ENCODE assay signal across 9 mouse cellular contexts in the genomic region with DNA sequence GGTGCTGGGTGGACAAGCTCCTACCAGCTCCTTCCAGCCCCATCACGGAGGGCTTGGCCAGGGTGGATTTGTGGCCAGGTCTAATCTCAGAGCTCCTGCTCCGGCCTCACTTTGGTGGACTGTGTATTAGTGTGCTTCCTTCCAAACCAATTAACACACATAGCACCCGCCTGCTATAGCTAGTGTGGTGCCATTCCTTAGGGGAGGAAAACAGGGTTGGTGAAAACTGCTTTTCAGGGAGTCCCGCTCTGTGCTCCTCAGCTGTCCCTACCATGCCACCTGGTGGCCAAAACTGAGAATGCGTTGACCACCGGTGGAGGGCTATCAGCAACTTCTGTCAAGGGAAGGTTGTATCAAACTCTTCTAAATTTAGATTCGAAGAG. TPM values are rescaled to one million over a fixed set of nuclear protein-coding genes. Genes with fewer than 3 reads are reported as not detected.
A peak's percentile ranks its signal among the peaks of the same experiment; 100 is the strongest.
DNase-seq lines count a peak whose midpoint lies in the region; ATAC-seq and TF ChIP-seq lines count a peak whose summit lies in the region.
"Had no signal": no experiment of that assay in that cellular context is flagged by ENCODE, and none has a peak within 500 bp of the region (broad histone marks: within the 10 kb centered on the region; RNA-seq: fewer than 3 reads in every experiment).

No protein-coding gene starts in this region.

- TF ChIP-seq POLR2A in ES-Bruce4 (IDR thresholded peaks at IDR 0.05; ENCODE audit: insufficient read depth, low read length): no peak

- DNase-seq in c-Kit-positive CD71-positive TER-119-negative erythroid progenitor cells, embryonic 14.5 days (ENCODE audit: low read depth): peak; percentile 81
- DNase-seq in heart, postnatal 0 days (ENCODE audit: low spot score): peak; percentile 77
- peak; percentile 87 for DNase-seq in kidney, postnatal 14 days
- DNase-seq in stomach, postnatal 0 days (ENCODE audit: low spot score): peak; percentile 84

- no peak overlapping the region for H3K4me3 ChIP-seq in ES-Bruce4 (ENCODE audit: low read depth, low read length)
- H3K4me3 ChIP-seq in forebrain, embryonic 13.5 days: no peak overlapping the region
- no peak overlapping the region for H3K4me3 ChIP-seq in heart, postnatal 0 days (ENCODE audit: low read depth, low read length)
- H3K4me3 ChIP-seq in liver, embryonic 15.5 days (replicated peaks): no peak overlapping the region
- no peak overlapping the region for H3K4me3 ChIP-seq in neural tube, embryonic 12.5 days
- no peak overlapping the region for H3K4me3 ChIP-seq in stomach, postnatal 0 days (ENCODE audit: low read depth, low read length)
- H3K4me3 ChIP-seq: embryonic facial prominence, embryonic 13.5 days had no signal

- TF ChIP-seq EP300 in ES-Bruce4 (IDR thresholded peaks at IDR 0.05; ENCODE audit: insufficient read depth, low read depth, low read length): no peak
- TF ChIP-seq EP300 in heart, postnatal 0 days (IDR thresholded peaks at IDR 0.05; ENCODE audit: low read depth): no peak
- TF ChIP-seq EP300 in stomach, postnatal 0 days (optimal IDR thresholded peaks at IDR 0.05): no peak

- peak; percentile 81 for ATAC-seq in forebrain, embryonic 13.5 days
- ATAC-seq in heart, postnatal 0 days (ENCODE audit: insufficient read depth, low read depth): peak; percentile 64; the same call in 1 of the 2 replicates
- peak; percentile 29 for ATAC-seq in liver, embryonic 15.5 days (ENCODE audit: insufficient read depth)
- ATAC-seq in neural tube, embryonic 12.5 days (ENCODE audit: low FRiP score, low read depth): peak; percentile 60; the same call in 1 of the 2 replicates
- peak; percentile 63; the same call in 1 of the 2 replicates for ATAC-seq in stomach, postnatal 0 days (ENCODE audit: low FRiP score, low TSS enrichment)

- no peaks in the 10 kb centered on the region for H3K27me3 ChIP-seq in ES-Bruce4 (ENCODE audit: control insufficient read depth, insufficient read depth, low read length, poor library complexity, severe bottlenecking)
- H3K27me3 ChIP-seq in forebrain, embryonic 13.5 days: no peaks in the 10 kb centered on the region
- H3K27me3 ChIP-seq in heart, postnatal 0 days (ENCODE audit: control insufficient read depth, insufficient read depth, low read length): no peaks in the 10 kb centered on the region
- H3K27me3 ChIP-seq in liver, embryonic 15.5 days: no peaks in the 10 kb centered on the region
- H3K27me3 ChIP-seq in neural tube, embryonic 12.5 days (replicated peaks): no peaks in the 10 kb centered on the region
- no peaks in the 10 kb centered on the region for H3K27me3 ChIP-seq in stomach, postnatal 0 days (ENCODE audit: control insufficient read depth, insufficient read depth, low read length)
- H3K27me3 ChIP-seq: embryonic facial prominence, embryonic 13.5 days had no signal

- H3K27ac ChIP-seq in ES-Bruce4 (ENCODE audit: insufficient read depth, low read length): no peak overlapping the region
- H3K27ac ChIP-seq in forebrain, embryonic 13.5 days: no peak overlapping the region
- no peak overlapping the region for H3K27ac ChIP-seq in heart, postnatal 0 days (ENCODE audit: low read depth)
- peak overlapping the region; percentile 83 for H3K27ac ChIP-seq in liver, embryonic 15.5 days (replicated peaks)
- H3K27ac ChIP-seq in neural tube, embryonic 12.5 days: no peak overlapping the region
- no peak overlapping the region for H3K27ac ChIP-seq in stomach, postnatal 0 days (replicated peaks)
- H3K27ac ChIP-seq: embryonic facial prominence, embryonic 13.5 days had no signal

- no peak overlapping the region for H3K9ac ChIP-seq in ES-Bruce4 (ENCODE audit: low read depth, poor library complexity, severe bottlenecking)
- no peak overlapping the region for H3K9ac ChIP-seq in forebrain, embryonic 13.5 days
- no peak overlapping the region for H3K9ac ChIP-seq in heart, postnatal 0 days (replicated peaks; ENCODE audit: low read depth, low read length)
- 0 out of 2 replicates have a peak overlapping the region, but pooled peaks have one; percentile 7 for H3K9ac ChIP-seq in liver, embryonic 15.5 days
- H3K9ac ChIP-seq in neural tube, embryonic 12.5 days: peak overlapping the region; percentile 17; the same call in 1 of the 2 replicates
- H3K9ac ChIP-seq in stomach, postnatal 0 days (ENCODE audit: low read length): no peak overlapping the region
- H3K9ac ChIP-seq: embryonic facial prominence, embryonic 13.5 days had no signal

- H3K4me1 ChIP-seq in ES-Bruce4 (ENCODE audit: control insufficient read depth, insufficient read depth, low read length): no peaks in the 10 kb centered on the region
- H3K4me1 ChIP-seq in forebrain, embryonic 13.5 days: peaks cover 14% of the 10 kb centered on the region
- no peaks in the 10 kb centered on the region for H3K4me1 ChIP-seq in heart, postnatal 0 days (ENCODE audit: control insufficient read depth, insufficient read depth)
- H3K4me1 ChIP-seq in liver, embryonic 15.5 days (replicated peaks): peaks cover 55% of the 10 kb centered on the region
- no peaks in the 10 kb centered on the region for H3K4me1 ChIP-seq in neural tube, embryonic 12.5 days
- H3K4me1 ChIP-seq in stomach, postnatal 0 days (replicated peaks; ENCODE audit: control insufficient read depth, insufficient read depth): no peaks in the 10 kb centered on the region
- H3K4me1 ChIP-seq: embryonic facial prominence, embryonic 13.5 days had no signal

- H3K9me3 ChIP-seq in ES-Bruce4 (replicated peaks; ENCODE audit: control insufficient read depth, insufficient read depth, low read length, poor library complexity, severe bottlenecking): no peaks in the 10 kb centered on the region
- H3K9me3 ChIP-seq in forebrain, embryonic 13.5 days (replicated peaks): no peaks in the 10 kb centered on the region
- no peaks in the 10 kb centered on the region for H3K9me3 ChIP-seq in heart, postnatal 0 days (replicated peaks; ENCODE audit: control insufficient read depth, low read length)
- no peaks in the 10 kb centered on the region for H3K9me3 ChIP-seq in liver, embryonic 15.5 days (replicated peaks)
- H3K9me3 ChIP-seq in neural tube, embryonic 12.5 days: no peaks in the 10 kb centered on the region
- H3K9me3 ChIP-seq in stomach, postnatal 0 days (ENCODE audit: control insufficient read depth, low read length): no peaks in the 10 kb centered on the region
- H3K9me3 ChIP-seq: embryonic facial prominence, embryonic 13.5 days had no signal

- H3K36me3 ChIP-seq in ES-Bruce4 (ENCODE audit: control insufficient read depth, insufficient read depth, low read length, poor library complexity, severe bottlenecking): no peaks in the 10 kb centered on the region
- H3K36me3 ChIP-seq in forebrain, embryonic 13.5 days (ENCODE audit: poor library complexity, severe bottlenecking): peaks cover 62% of the 10 kb centered on the region
- peaks cover 9% of the 10 kb centered on the region for H3K36me3 ChIP-seq in heart, postnatal 0 days (replicated peaks; ENCODE audit: control insufficient read depth, insufficient read depth, low read length)
- peaks cover 26% of the 10 kb centered on the region for H3K36me3 ChIP-seq in liver, embryonic 15.5 days (replicated peaks)
- peaks cover 36% of the 10 kb centered on the region for H3K36me3 ChIP-seq in neural tube, embryonic 12.5 days
- H3K36me3 ChIP-seq in stomach, postnatal 0 days (ENCODE audit: control insufficient read depth, insufficient read depth, low read length): no peaks in the 10 kb centered on the region

- WGBS in forebrain, embryonic 13.5 days: 33% methylated on average over 7 of the region's 7 CpGs
- WGBS in heart, postnatal 0 days: 24% methylated on average over 7 of the region's 7 CpGs
- WGBS in liver, embryonic 15.5 days (ENCODE audit: insufficient replicate concordance): 19% methylated on average over 7 of the region's 7 CpGs
- WGBS in neural tube, embryonic 12.5 days: 40% methylated on average over 7 of the region's 7 CpGs
- 32% methylated on average over 7 of the region's 7 CpGs for WGBS in stomach, postnatal 0 days

- H3K4me2 ChIP-seq in forebrain, embryonic 13.5 days: no peak overlapping the region
- no peak overlapping the region for H3K4me2 ChIP-seq in heart, postnatal 0 days (ENCODE audit: low read depth, low read length)
- H3K4me2 ChIP-seq in liver, embryonic 15.5 days: peak overlapping the region; percentile 59
- no peak overlapping the region for H3K4me2 ChIP-seq in neural tube, embryonic 12.5 days (replicated peaks)
- H3K4me2 ChIP-seq in stomach, postnatal 0 days (replicated peaks; ENCODE audit: low read depth): no peak overlapping the region
- H3K4me2 ChIP-seq: embryonic facial prominence, embryonic 13.5 days had no signal

- peak; percentile 91 for TF ChIP-seq CTCF in ES-Bruce4 (IDR thresholded peaks at IDR 0.05; ENCODE audit: low read depth, low read length)
- peak; percentile 93 for TF ChIP-seq CTCF in heart, postnatal 0 days (IDR thresholded peaks at IDR 0.05; ENCODE audit: low read depth)
- TF ChIP-seq CTCF in stomach, postnatal 0 days (IDR thresholded peaks at IDR 0.05; ENCODE audit: low read depth): peak; percentile 96

RNA-seq across cellular contexts. Expression of a gene that starts 42.1 kb away (rescaled TPM):
- polyA plus RNA-seq in ES-Bruce4 (2011; ENCODE audit: insufficient read depth, insufficient read length, low read depth, missing spikeins): not detected in 2 replicates
- polyA plus RNA-seq in forebrain, embryonic 13.5 days (2015; fragmentation: Nextera tagmentation; extraction: Ambion mirVana): not detected in 2 replicates
- not detected in 2 replicates for total RNA-seq in heart, postnatal 0 days (2014; rRNA removed; ENCODE audit: low replicate concordance)
- polyA plus RNA-seq in heart, postnatal 0 days (2015; fragmentation: Nextera tagmentation; extraction: Ambion mirVana): not detected in 2 replicates
- not detected in 2 replicates for polyA plus RNA-seq in liver, embryonic 15.5 days (2015; fragmentation: Nextera tagmentation; extraction: Ambion mirVana)
- polyA plus RNA-seq in neural tube, embryonic 12.5 days (2016; fragmentation: Nextera tagmentation; extraction: Ambion mirVana): not detected in 2 replicates
- not detected in 2 replicates for polyA plus RNA-seq in stomach, postnatal 0 days (2015; fragmentation: Nextera tagmentation; extraction: Ambion mirVana)
- polyA plus RNA-seq: embryonic facial prominence, embryonic 13.5 days had no signal

RNA-seq across cellular contexts. Expression of a gene that starts 58.6 kb away (rescaled TPM):
- polyA plus RNA-seq in ES-Bruce4 (2011; ENCODE audit: insufficient read depth, insufficient read length, low read depth, missing spikeins): not detected in 2 replicates
- polyA plus RNA-seq in forebrain, embryonic 13.5 days (2015; fragmentation: Nextera tagmentation; extraction: Ambion mirVana): not detected in 2 replicates
- total RNA-seq in heart, postnatal 0 days (2014; rRNA removed; ENCODE audit: low replicate concordance): not detected in 2 replicates
- not detected in 2 replicates for polyA plus RNA-seq in heart, postnatal 0 days (2015; fragmentation: Nextera tagmentation; extraction: Ambion mirVana)
- polyA plus RNA-seq in liver, embryonic 15.5 days (2015; fragmentation: Nextera tagmentation; extraction: Ambion mirVana): not detected in 2 replicates
- not detected in 2 replicates for polyA plus RNA-seq in neural tube, embryonic 12.5 days (2016; fragmentation: Nextera tagmentation; extraction: Ambion mirVana)
- polyA plus RNA-seq in stomach, postnatal 0 days (2015; fragmentation: Nextera tagmentation; extraction: Ambion mirVana): 0.82 and 0.90 TPM in 2 replicates
- polyA plus RNA-seq: embryonic facial prominence, embryonic 13.5 days had no signal

Comparison
In these comparisons a context has a peak if more than half of its experiments do, and no peak if none do; other contexts are left out.
1. H3K9ac ChIP-seq: peak in liver, embryonic 15.5 days (single experiment) and neural tube, embryonic 12.5 days (single experiment); none in ES-Bruce4 (single experiment), forebrain, embryonic 13.5 days (single experiment), heart, postnatal 0 days (single experiment) and stomach, postnatal 0 days (single experiment).
2. ATAC-seq: peak in every context shown above with its lines; median percentile 81 in forebrain, embryonic 13.5 days; 64 in heart, postnatal 0 days; 63 in stomach, postnatal 0 days; 60 in neural tube, embryonic 12.5 days; 29 in liver, embryonic 15.5 days.
3. Peak in every context shown above with its lines, with median percentiles within 50 percentile points of each other: CTCF ChIP-seq and DNase-seq.